Comparison of ENCODE assay signal across 7 mouse cellular contexts in the genomic region with DNA sequence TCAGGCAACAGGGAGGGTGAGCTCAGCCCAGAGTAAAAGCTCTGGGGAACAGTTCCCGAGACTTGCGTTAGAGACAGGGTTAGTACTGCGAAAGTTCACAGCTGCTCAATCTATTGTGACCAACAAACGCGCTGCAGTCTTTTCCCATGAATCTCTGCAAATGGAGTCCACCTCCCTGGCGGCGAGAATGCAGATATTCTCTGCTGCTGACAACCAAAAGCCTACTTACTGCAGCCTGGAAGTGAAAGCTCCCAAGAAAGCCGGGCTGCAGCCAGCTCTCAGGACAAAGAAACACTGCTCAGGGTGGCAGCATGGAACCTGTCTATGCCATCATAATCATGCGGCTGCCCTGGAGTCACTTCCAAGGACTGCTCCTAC. TPM values are rescaled to one million over a fixed set of nuclear protein-coding genes. Genes with fewer than 3 reads are reported as not detected.
DNase-seq lines count a peak whose midpoint lies in the region; ATAC-seq and TF ChIP-seq lines count a peak whose summit lies in the region.

No protein-coding gene starts in this region.

- intact Hi-C loops in left cerebral cortex, postnatal 25 days (cut with DNase I): loop anchor here (2.0 kb wide), 1 partner anchor 64 kb away; no protein-coding TSS in a partner anchor

- H3K9ac ChIP-seq in intestine, embryonic 15.5 days: peak overlapping the region; percentile 59; the same call in 1 of the 2 replicates

- WGBS in intestine, embryonic 15.5 days: 23% methylated on average over 9 of the region's 9 CpGs
- WGBS in small intestine, adult 2 months: 5% methylated on average over 9 of the region's 9 CpGs

- H3K36me3 ChIP-seq in intestine, embryonic 15.5 days: no peaks in the 10 kb centered on the region
- no peaks in the 10 kb centered on the region for H3K36me3 ChIP-seq in megakaryocyte, embryonic 14.5 days (replicated peaks; ENCODE audit: low read length)
- no peaks in the 10 kb centered on the region for H3K36me3 ChIP-seq in small intestine, adult 2 months (ENCODE audit: control insufficient read depth, insufficient read depth, low read length)

- no peak for TF ChIP-seq POLR2A in small intestine, adult 2 months (IDR thresholded peaks at IDR 0.05; ENCODE audit: low read depth, low read length)

- H3K9me3 ChIP-seq in intestine, embryonic 15.5 days: no peaks in the 10 kb centered on the region
- H3K9me3 ChIP-seq in megakaryocyte, embryonic 14.5 days: no peaks in the 10 kb centered on the region

- peak; percentile 36 for DNase-seq in ZHBTc4 (ENCODE audit: low read depth, low spot score)
- peak; percentile 41 to 44 for DNase-seq in cerebellum, postnatal 14 days
- DNase-seq in frontal cortex, postnatal 36 days (ENCODE audit: low spot score in 2 of 2): peak; percentile 33 to 44
- peak; percentile 28 to 57 for DNase-seq in left cerebral cortex, postnatal 25 days (ENCODE audit: low spot score in 2 of 2)

- ATAC-seq in intestine, embryonic 15.5 days: peak; percentile 44

- H3K4me1 ChIP-seq in intestine, embryonic 15.5 days (replicated peaks): no peaks in the 10 kb centered on the region
- peaks cover 32% of the 10 kb centered on the region for H3K4me1 ChIP-seq in megakaryocyte, embryonic 14.5 days
- no peaks in the 10 kb centered on the region for H3K4me1 ChIP-seq in small intestine, adult 2 months (ENCODE audit: control insufficient read depth, insufficient read depth, insufficient read length, low read length)

- peak overlapping the region; percentile 66 for H3K4me2 ChIP-seq in intestine, embryonic 15.5 days (replicated peaks)

- peak overlapping the region; percentile 83 for H3K27ac ChIP-seq in intestine, embryonic 15.5 days
- peak overlapping the region; percentile 85 for H3K27ac ChIP-seq in small intestine, adult 2 months (ENCODE audit: insufficient read depth, low read depth, low read length)

- TF ChIP-seq CTCF in small intestine, adult 2 months (IDR thresholded peaks at IDR 0.05; ENCODE audit: extremely low read depth, insufficient read length, insufficient replicate concordance, low read depth, low read length): peak; percentile 15; the same call in 1 of the 2 replicates

- peak overlapping the region; percentile 54 for H3K4me3 ChIP-seq in intestine, embryonic 15.5 days (replicated peaks)
- peak overlapping the region; percentile 93 for H3K4me3 ChIP-seq in megakaryocyte, embryonic 14.5 days (replicated peaks)
- H3K4me3 ChIP-seq in small intestine, adult 2 months (ENCODE audit: low read depth, low read length): peak overlapping the region; percentile 96

- no peaks in the 10 kb centered on the region for H3K27me3 ChIP-seq in intestine, embryonic 15.5 days (replicated peaks)
- peaks cover 20% of the 10 kb centered on the region for H3K27me3 ChIP-seq in megakaryocyte, embryonic 14.5 days (replicated peaks)
- H3K27me3 ChIP-seq in small intestine, adult 2 months (ENCODE audit: control insufficient read depth, insufficient read depth, low read length): no peaks in the 10 kb centered on the region

RNA-seq across cellular contexts. Expression of gene Cd99l2, which starts 0.6 kb away (rescaled TPM):
- 24.9 and 25.6 TPM in 2 replicates for polyA plus RNA-seq in intestine, embryonic 15.5 days (2015; fragmentation: Nextera tagmentation; extraction: Ambion mirVana)
- 10 to 100 TPM; 65.1 to 66.2 TPM for total RNA-seq in left cerebral cortex, postnatal 25 days (2021)
- 0.66 and 2.2 TPM in 2 replicates for polyA plus RNA-seq in megakaryocyte, embryonic 14.5 days (2012; ENCODE audit: insufficient read depth, low replicate concordance)
- 1.8 and 2.0 TPM in 2 replicates for polyA plus RNA-seq in small intestine, adult 2 months (2012; rRNA removed)

Comparison
In these comparisons a context has a peak if more than half of its experiments do, and no peak if none do; other contexts are left out.
1. Peak in every context shown above with its lines: DNase-seq, ATAC-seq, H3K4me3 ChIP-seq and H3K27ac ChIP-seq.